Comparison of ENCODE assay signal across 20 mouse cellular contexts in genomic region chr4:127261601-127262000, GRCm38 (mm10). TPM values are rescaled to one million over a fixed set of nuclear protein-coding genes. Genes with fewer than 3 reads are reported as not detected.
"Had no signal": no experiment of that assay in that cellular context is flagged by ENCODE, and none has a peak within 500 bp of the region (broad histone marks: within the 10 kb centered on the region; RNA-seq: fewer than 3 reads in every experiment).

No protein-coding gene starts in this region.

- H3K36me3 ChIP-seq: midbrain, embryonic 10.5 days; midbrain, embryonic 13.5 days; neural tube, embryonic 13.5 days; neural tube, embryonic 15.5 days had no signal

- H3K27ac ChIP-seq: midbrain, embryonic 13.5 days; neural tube, embryonic 13.5 days; neural tube, embryonic 15.5 days had no signal

- DNase-seq: lung, adult 18-20 months; lung, embryonic 14.5 days; lung, postnatal 10 days; lung, postnatal 4 days; retina, postnatal 1 day; right cerebral cortex, adult 18-20 months; right cerebral cortex, postnatal 25 days; right cerebral cortex, postnatal 4 days; spleen, adult 18-20 months; thymus, adult 18-20 months; thymus, postnatal 14 days; thymus, postnatal 36 days had no signal

- H3K4me1 ChIP-seq: midbrain, embryonic 13.5 days; neural tube, embryonic 13.5 days; neural tube, embryonic 15.5 days had no signal

- H3K9ac ChIP-seq: lung, embryonic 14.5 days; midbrain, embryonic 13.5 days; neural tube, embryonic 13.5 days; neural tube, embryonic 15.5 days had no signal

- ATAC-seq: midbrain, embryonic 13.5 days; midbrain, embryonic 16.5 days had no signal

- H3K27me3 ChIP-seq: midbrain, embryonic 13.5 days; neural tube, embryonic 13.5 days; neural tube, embryonic 15.5 days had no signal

- H3K4me3 ChIP-seq: midbrain, embryonic 10.5 days; midbrain, embryonic 13.5 days; myocyte; neural tube, embryonic 13.5 days; neural tube, embryonic 15.5 days had no signal

- H3K9me3 ChIP-seq: midbrain, embryonic 10.5 days; midbrain, embryonic 13.5 days; neural tube, embryonic 13.5 days; neural tube, embryonic 15.5 days had no signal

- H3K4me2 ChIP-seq: lung, embryonic 14.5 days; midbrain, embryonic 13.5 days; neural tube, embryonic 13.5 days; neural tube, embryonic 15.5 days had no signal

RNA-seq across cellular contexts. Expression of gene Gja4, which starts 52.2 kb away (rescaled TPM):
- total RNA-seq: megakaryocyte, adult 5-6 weeks; megakaryocyte-erythroid progenitor cell, adult 5-6 weeks had no signal
